Mouse (Mus musculus): ENCODE measurements around the gene Angel2. TPM values are rescaled to one million over a fixed set of nuclear protein-coding genes. Genes with fewer than 3 reads are reported as not detected.

Gene Angel2
- total RNA-seq, 1 experiment from 2014 or later, result 34.4 TPM

- ATAC-seq (replicated peaks in 1 of 2; ENCODE audit: insufficient read depth in 1 of 2, low FRiP score in 2 of 2, low TSS enrichment in 1 of 2, low read depth in 1 of 2, poor library complexity in 2 of 2, severe bottlenecking in 2 of 2), result no peak
Observed at GRCm38 (mm10) chr1:190971708-190972610, 47.0 kb downstream of the Angel2 start.

- ATAC-seq (replicated peaks in 1 of 2; ENCODE audit: insufficient read depth in 1 of 2, low FRiP score in 2 of 2, low TSS enrichment in 1 of 2, low read depth in 1 of 2, poor library complexity in 2 of 2, severe bottlenecking in 2 of 2), result no peak
Observed at GRCm38 (mm10) chr1:190972612-190973192, 47.8 kb downstream of the Angel2 start.

- ATAC-seq (replicated peaks in 1 of 2; ENCODE audit: insufficient read depth in 1 of 2, low FRiP score in 2 of 2, low TSS enrichment in 1 of 2, low read depth in 1 of 2, poor library complexity in 2 of 2, severe bottlenecking in 2 of 2), result no peak
Observed at GRCm38 (mm10) chr1:190974191-190974590, 49.3 kb downstream of the Angel2 start.

DNA sequence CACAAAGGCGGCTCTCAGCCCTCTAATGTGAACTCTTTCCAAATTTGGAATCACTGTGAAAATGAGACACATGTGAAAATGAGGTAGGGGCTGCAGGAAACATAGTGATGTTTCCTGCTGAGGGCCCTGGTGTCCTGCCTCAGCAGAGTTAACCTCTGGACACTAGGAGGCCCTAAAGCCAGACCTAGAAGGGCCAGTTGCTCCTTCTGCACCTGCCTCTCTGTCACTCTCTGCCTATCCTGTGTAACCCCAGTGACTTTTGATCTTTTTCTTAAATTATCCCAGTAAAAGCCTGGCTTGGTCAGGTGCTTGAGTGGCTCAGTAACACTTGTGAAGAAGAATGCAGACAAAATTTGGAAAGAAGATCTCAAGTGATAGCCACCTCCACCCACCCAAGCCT lies 49.9 kb downstream of the Angel2 start:
- no peak for ATAC-seq (replicated peaks in 1 of 2; ENCODE audit: insufficient read depth in 1 of 2, low FRiP score in 2 of 2, low TSS enrichment in 1 of 2, low read depth in 1 of 2, poor library complexity in 2 of 2, severe bottlenecking in 2 of 2)

- ATAC-seq (replicated peaks in 1 of 2; ENCODE audit: insufficient read depth in 1 of 2, low FRiP score in 2 of 2, low TSS enrichment in 1 of 2, low read depth in 1 of 2, poor library complexity in 2 of 2, severe bottlenecking in 2 of 2), result no peak
Observed at GRCm38 (mm10) chr1:190976887-190977573, 52.1 kb downstream of the Angel2 start.

GRCm38 (mm10) chr1:190978001-190978400 lies 53.1 kb downstream of the Angel2 start:
- no peak for ATAC-seq (replicated peaks in 1 of 2; ENCODE audit: insufficient read depth in 1 of 2, low FRiP score in 2 of 2, low TSS enrichment in 1 of 2, low read depth in 1 of 2, poor library complexity in 2 of 2, severe bottlenecking in 2 of 2)

DNA sequence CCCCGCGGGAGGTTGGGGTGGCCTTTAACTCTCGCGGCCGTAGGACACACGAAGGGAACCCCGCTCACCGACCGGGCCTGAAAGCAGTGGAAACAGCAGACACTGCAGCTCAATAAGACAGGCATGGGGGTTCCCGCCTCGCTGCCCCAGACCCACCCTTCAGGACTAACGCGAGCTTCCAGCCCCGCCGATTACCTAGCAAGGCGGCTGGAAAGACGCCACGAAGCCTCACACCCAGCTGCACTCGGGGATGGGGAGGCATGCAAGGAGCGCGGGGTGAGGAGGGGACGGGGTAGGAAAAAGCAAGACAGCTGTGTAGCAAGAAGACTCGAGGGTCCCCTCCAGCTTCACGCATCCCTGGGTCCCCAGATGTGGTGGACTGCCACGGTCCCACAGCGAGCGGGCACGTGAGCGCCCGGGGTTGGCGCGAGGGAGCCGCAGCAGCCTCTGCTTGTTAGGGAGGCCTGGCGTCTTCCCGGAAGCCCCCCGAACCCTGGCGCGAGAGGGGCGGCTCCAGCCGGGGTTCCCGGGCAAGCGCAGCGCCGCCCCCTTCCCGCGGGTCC lies 53.7 kb downstream of the Angel2 start:
- ATAC-seq (replicated peaks in 1 of 2; ENCODE audit: insufficient read depth in 1 of 2, low FRiP score in 2 of 2, low TSS enrichment in 1 of 2, low read depth in 1 of 2, poor library complexity in 2 of 2, severe bottlenecking in 2 of 2), result 0 out of 4 replicates have a peak, but pooled peaks of 1 of the 2 experiments have one; percentile 14

- peak; percentile 76 to 79 for ATAC-seq (replicated peaks in 1 of 2; ENCODE audit: insufficient read depth in 1 of 2, low FRiP score in 2 of 2, low TSS enrichment in 1 of 2, low read depth in 1 of 2, poor library complexity in 2 of 2, severe bottlenecking in 2 of 2)
Observed at GRCm38 (mm10) chr1:190979100-190979563, 54.2 kb downstream of the Angel2 start, which contains the start of gene Vash2. Gene Vash2, minus strand, starts transcription at chr1:190979296.

GRCm38 (mm10) chr1:190980470-190980869 lies 55.6 kb downstream of the Angel2 start:
- ATAC-seq (replicated peaks in 1 of 2; ENCODE audit: insufficient read depth in 1 of 2, low FRiP score in 2 of 2, low TSS enrichment in 1 of 2, low read depth in 1 of 2, poor library complexity in 2 of 2, severe bottlenecking in 2 of 2), result no peak

DNA sequence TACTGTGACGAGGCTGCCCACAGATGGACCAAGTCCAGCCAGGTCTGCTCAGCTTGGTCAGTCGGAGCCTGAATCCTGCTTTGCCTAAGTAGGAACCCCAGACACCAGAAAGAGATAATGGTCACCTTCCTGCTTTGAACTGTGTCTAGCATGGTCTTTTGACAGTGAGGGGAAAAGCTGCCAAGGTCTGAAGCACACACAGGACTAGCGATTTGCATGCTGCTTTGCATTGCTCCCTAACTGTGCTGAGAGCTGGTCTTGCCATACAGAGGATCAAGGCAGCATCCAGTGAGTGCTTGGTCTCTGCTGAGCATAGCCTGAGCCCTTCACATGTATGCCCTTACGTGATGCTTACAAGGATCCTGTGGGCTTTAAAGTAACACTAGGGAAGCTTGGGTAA lies 56.5 kb downstream of the Angel2 start:
- no peak for ATAC-seq (replicated peaks in 1 of 2; ENCODE audit: insufficient read depth in 1 of 2, low FRiP score in 2 of 2, low TSS enrichment in 1 of 2, low read depth in 1 of 2, poor library complexity in 2 of 2, severe bottlenecking in 2 of 2)

DNA sequence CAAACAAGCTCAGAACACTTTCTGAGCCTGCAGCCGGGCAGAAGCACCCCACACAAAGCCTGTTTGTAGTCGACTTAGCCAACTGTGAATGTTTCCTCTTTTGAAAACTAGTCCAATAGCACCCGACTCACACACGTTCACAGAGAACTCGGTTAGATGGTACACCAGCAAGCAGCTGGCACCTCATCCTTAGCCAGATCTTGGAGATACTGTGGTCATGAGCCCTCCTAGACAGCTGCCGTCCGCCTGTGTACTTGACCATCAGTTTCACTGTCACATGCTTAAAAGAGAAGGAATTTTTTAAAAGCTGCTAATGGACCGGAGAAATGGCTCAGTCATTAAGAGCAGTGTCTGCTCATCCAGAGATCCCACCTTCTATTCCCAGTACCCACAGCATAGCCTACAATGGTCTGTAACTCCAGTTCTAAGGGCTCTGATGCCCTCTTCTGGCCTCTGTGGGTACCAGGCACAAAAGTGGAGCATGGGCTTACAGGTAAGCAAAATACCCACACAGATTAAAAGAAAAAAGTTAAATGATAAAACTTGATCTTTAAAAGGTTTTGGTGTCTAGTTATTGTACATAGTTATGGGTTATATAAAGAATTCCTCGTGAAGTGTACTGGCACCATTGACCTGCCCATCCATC lies 64.6 kb downstream of the Angel2 start:
- no peak for ATAC-seq (replicated peaks in 1 of 2; ENCODE audit: insufficient read depth in 1 of 2, low FRiP score in 2 of 2, low TSS enrichment in 1 of 2, low read depth in 1 of 2, poor library complexity in 2 of 2, severe bottlenecking in 2 of 2)

- ATAC-seq (replicated peaks in 1 of 2; ENCODE audit: insufficient read depth in 1 of 2, low FRiP score in 2 of 2, low TSS enrichment in 1 of 2, low read depth in 1 of 2, poor library complexity in 2 of 2, severe bottlenecking in 2 of 2), result no peak
Observed at GRCm38 (mm10) chr1:190995548-190995947, 70.6 kb downstream of the Angel2 start.

DNA sequence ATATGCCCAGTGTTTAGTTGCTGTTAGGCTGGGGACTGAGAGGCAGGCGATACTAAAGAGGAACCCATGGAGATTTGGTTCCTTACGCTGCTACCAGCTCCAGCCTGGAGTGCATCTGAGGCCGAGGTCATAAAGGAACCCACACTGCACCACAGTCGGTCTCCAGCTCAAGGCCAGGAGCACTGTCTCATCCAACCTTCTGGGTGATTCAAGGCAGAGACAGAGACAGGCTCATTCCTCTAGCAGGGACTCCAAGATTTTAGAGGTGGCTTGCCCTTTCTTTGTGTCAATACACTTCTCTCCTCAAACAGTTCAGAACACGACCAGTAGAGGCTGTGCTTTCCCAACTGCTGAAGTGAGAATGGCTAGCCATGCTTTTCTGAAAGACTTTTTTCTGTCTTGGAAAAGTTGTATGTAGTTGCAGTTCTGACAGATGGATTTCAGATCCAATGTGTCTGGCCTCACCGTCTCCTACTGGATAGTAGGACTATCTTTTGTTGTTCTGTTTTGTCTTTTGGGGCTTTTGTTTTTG lies 71.5 kb downstream of the Angel2 start:
- ATAC-seq (replicated peaks in 1 of 2; ENCODE audit: insufficient read depth in 1 of 2, low FRiP score in 2 of 2, low TSS enrichment in 1 of 2, low read depth in 1 of 2, poor library complexity in 2 of 2, severe bottlenecking in 2 of 2), result peak in 1 of 2 experiments; percentile 29; a peak in 1 of 4 replicates

Other genes with a start within 250 kb of the Angel2 start
- 14.1 and 15.7 TPM in 2 replicates for gene Rps6kc1, start 13.3 kb upstream of the Angel2 start, total RNA-seq (2017)
- gene Vash2, start 54.2 kb downstream of the Angel2 start, total RNA-seq (2017), result 0.81 TPM in 1 of 2 replicates, not detected in the other
- gene Flvcr1, start 101.0 kb downstream of the Angel2 start, total RNA-seq (2017), result 23.1 and 26.9 TPM in 2 replicates
- not detected in 2 replicates for gene Spata45, start 111.5 kb downstream of the Angel2 start, total RNA-seq (2017)
- 12.4 and 19.8 TPM in 2 replicates for gene Tatdn3, start 137.8 kb downstream of the Angel2 start, total RNA-seq (2017)
- 8.1 and 16.5 TPM in 2 replicates for gene Nsl1, start 137.9 kb downstream of the Angel2 start, total RNA-seq (2017)
- gene Batf3, start 172.7 kb downstream of the Angel2 start, total RNA-seq (2017), result 1.1 TPM in 1 of 2 replicates, not detected in the other
- 0.69 and 2.3 TPM in 2 replicates for gene Fam71a, start 239.7 kb downstream of the Angel2 start, total RNA-seq (2017)